Mouse (Mus musculus): ENCODE results near the gene Gm8020. TPM values are rescaled to one million over a fixed set of nuclear protein-coding genes. Genes with fewer than 3 reads are reported as not detected.
"Not testable (repeated sequence)": the region's sequence is repeated elsewhere in the genome, so short reads cannot be mapped to it uniquely, and the experiment has no call there.

The Gm8020 gene
- not detected for total RNA-seq (2021)
- long read RNA-seq, experiment 1 = 0 reads
- long read RNA-seq, experiment 2 = 0 reads

DNA sequence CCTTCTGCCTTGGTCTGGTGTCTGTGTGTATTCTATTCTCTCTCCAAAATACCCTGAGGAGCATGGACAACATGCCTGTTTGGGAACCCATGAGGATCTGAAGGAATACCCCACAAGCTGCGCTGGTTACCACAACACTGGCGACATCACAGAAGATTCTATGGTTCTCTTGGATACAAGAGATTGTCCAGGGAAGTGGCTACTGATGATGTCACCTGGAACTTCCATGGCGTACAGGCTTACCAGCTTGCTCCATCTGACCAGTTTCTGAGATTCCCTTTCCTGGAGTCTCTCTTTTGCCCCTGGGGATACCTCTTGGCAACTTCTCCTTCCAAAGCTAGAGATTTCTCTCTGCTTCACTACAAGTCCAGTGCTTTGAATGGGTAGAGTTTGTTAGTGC, at the start of gene Gm8020:
Gene Gm8020 (minus strand): TSS at position 101 of the 400 bp plus-strand sequence.
- DNase-seq; intact Hi-C loops (cut with DNase I): not testable (repeated sequence)

- peak in 1 of 2 experiments; percentile 1 for DNase-seq
- intact Hi-C loops (cut with DNase I) = not testable (repeated sequence)
These were observed 41.1 kb upstream of the Gm8020 start for GRCm38 (mm10) chr14:42543170-42543701.

GRCm38 (mm10) chr14:42542316-42543169, 40.4 kb upstream of the Gm8020 start:
- intact Hi-C loops (cut with DNase I); DNase-seq: not testable (repeated sequence)

DNA sequence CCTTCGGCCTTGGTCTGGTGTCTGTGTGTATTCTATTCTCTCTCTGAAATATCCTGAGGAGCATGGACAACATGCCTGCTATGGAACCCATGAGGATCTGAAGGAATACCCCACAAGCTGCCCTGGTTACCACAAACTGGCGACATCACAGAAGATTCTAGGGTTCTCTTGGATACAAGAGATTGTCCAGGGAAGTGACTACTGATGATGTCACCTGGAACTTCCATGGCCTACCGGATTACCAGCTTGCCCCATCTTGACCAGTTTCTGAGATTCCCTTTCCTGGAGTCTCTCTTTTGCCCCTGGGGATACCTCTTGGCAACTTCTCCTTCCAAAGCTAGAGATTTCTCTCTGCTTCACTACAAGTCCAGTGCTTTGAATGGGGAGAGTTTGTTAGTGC, 22.0 kb upstream of the Gm8020 start, which contains the start of gene Gm8024:
Gene Gm8024 (minus strand): TSS at position 101 of the 400 bp plus-strand sequence.
- intact Hi-C loops (cut with DNase I); DNase-seq: not testable (repeated sequence)

DNA sequence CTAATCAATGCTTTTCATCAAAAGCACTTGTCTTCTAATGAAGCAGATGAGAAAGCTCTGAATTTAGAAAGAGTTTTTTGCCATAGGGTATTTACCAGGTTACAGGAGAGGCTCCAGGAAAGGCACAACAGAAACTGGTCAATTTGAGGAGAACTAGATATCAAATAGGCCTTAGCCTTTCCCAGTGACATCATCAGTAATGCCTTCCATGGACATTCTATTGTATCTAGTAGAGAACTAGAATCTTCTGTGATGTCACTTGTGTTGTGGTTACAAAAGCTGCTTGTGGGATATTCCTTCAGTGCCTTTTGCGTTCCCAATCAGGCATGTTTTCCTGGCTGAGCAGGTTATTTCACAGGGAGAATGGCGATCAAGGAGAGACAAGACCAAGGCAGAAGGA, 38.6 kb downstream of the Gm8020 start, which contains the start of gene Gm8011:
Gene Gm8011 (plus strand): TSS at position 301 of the 400 bp plus-strand sequence.
- intact Hi-C loops (cut with DNase I); DNase-seq: not testable (repeated sequence)

Other genes starting within 250 kb of the Gm8020 start
- gene Gm17026, start 242.3 kb downstream of the Gm8020 start, total RNA-seq (2021) = not detected
- not detected for gene Gm9611, start 205.0 kb downstream of the Gm8020 start, total RNA-seq (2021)
- not detected for gene Gm7995, start 192.1 kb downstream of the Gm8020 start, total RNA-seq (2021)
- not detected for gene Gm8005, start 62.7 kb downstream of the Gm8020 start, total RNA-seq (2021)
- gene Gm8011, start 38.5 kb downstream of the Gm8020 start, total RNA-seq (2021) = not detected
- gene Gm8024, start 21.9 kb upstream of the Gm8020 start, total RNA-seq (2021) = not detected
- gene Gm17124, start 97.5 kb upstream of the Gm8020 start, total RNA-seq (2021) = not detected
- not detected for gene Gm3633, start 139.6 kb upstream of the Gm8020 start, total RNA-seq (2021)
- gene Gm10378, start 153.6 kb upstream of the Gm8020 start, total RNA-seq (2021) = not detected

All from heart, postnatal 14 days (tissue).